Mouse (Mus musculus) small intestine, adult 2 months (tissue): ENCODE measurements around the gene Alkbh7.
A peak's percentile ranks its signal among the peaks of the same experiment; 100 is the strongest.

ENCODE experiments used
- CTCF ChIP-seq: fragments of 200-500 bp; IDR thresholded peaks from 2 replicates; pipeline ENCODE4 v1.5.1; 2012; ENCODE audit warnings: low read depth, mild to moderate bottlenecking, control low read depth, inconsistent platforms, low read length, moderate library complexity, mixed read lengths; ENCODE audit not compliant: insufficient replicate concordance, insufficient read length; ENCODE audit errors: extremely low read depth
- POLR2A ChIP-seq: fragments of 200-500 bp; IDR thresholded peaks from 2 replicates; pipeline ENCODE4 v1.6.1; 2012; ENCODE audit warnings: low read depth, mild to moderate bottlenecking, control low read depth, inconsistent platforms, low read length, moderate library complexity

GRCm38 (mm10) chr17:57031661-57032420, 34.7 kb downstream of the Alkbh7 start:
- TF ChIP-seq CTCF: no peak
- peak; percentile 89 for TF ChIP-seq POLR2A
